Mouse (Mus musculus): Measurements from ENCODE around the gene Gm9376. TPM values are rescaled to one million over a fixed set of nuclear protein-coding genes. Genes with fewer than 3 reads are reported as not detected.
A peak's percentile ranks its signal among the peaks of the same experiment; 100 is the strongest.

Gm9376 gene
- polyA plus RNA-seq (2014; fragmentation: Nextera tagmentation; extraction: Ambion mirVana): not detected in 2 replicates

- WGBS: 92% methylated on average over 2 of the region's 2 CpGs
- H3K4me3 ChIP-seq (ENCODE audit: low read depth, low read length): no peak within 1 kb of the TSS
- H3K4me2 ChIP-seq (ENCODE audit: low read length): no peak within 1 kb of the TSS
- no peaks in the 10 kb centered on the region for H3K9me3 ChIP-seq (replicated peaks; ENCODE audit: control insufficient read depth, low read length)
- ATAC-seq (no peak), DNase-seq (ENCODE audit: low spot score) (no peak)
- no peaks in the 10 kb centered on the region for H3K27me3 ChIP-seq (replicated peaks; ENCODE audit: control insufficient read depth, insufficient read depth, low read length)
- no peak within 1 kb of the TSS for H3K27ac ChIP-seq (ENCODE audit: low read depth, low read length)
- H3K36me3 ChIP-seq (ENCODE audit: control insufficient read depth, insufficient read depth, low read length): no peaks in the 10 kb centered on the region
- no peaks in the 10 kb centered on the region for H3K4me1 ChIP-seq (ENCODE audit: control insufficient read depth, insufficient read depth, low read length)
- no peak within 1 kb of the TSS for H3K9ac ChIP-seq (ENCODE audit: low read length)
Observed at GRCm38 (mm10) chr14:118266660-118267059, at the start of gene Gm9376. TSS of gene Gm9376 (plus strand) at chr14:118266960.

GRCm38 (mm10) chr14:118220885-118221284, 45.9 kb upstream of the Gm9376 start:
- H3K4me2 ChIP-seq (ENCODE audit: low read length): no peak overlapping the region
- ATAC-seq: no peak
- no peaks in the 10 kb centered on the region for H3K36me3 ChIP-seq (ENCODE audit: control insufficient read depth, insufficient read depth, low read length)
- peaks cover 25% of the 10 kb centered on the region for H3K27me3 ChIP-seq (replicated peaks; ENCODE audit: control insufficient read depth, insufficient read depth, low read length)
- H3K4me3 ChIP-seq (ENCODE audit: low read depth, low read length): no peak overlapping the region
- H3K9ac ChIP-seq (ENCODE audit: low read length): no peak overlapping the region
- H3K4me1 ChIP-seq (ENCODE audit: control insufficient read depth, insufficient read depth, low read length): peaks cover 4% of the 10 kb centered on the region
- H3K9me3 ChIP-seq (replicated peaks; ENCODE audit: control insufficient read depth, low read length): no peaks in the 10 kb centered on the region
- DNase-seq (ENCODE audit: low spot score): no peak
- H3K27ac ChIP-seq (ENCODE audit: low read depth, low read length): no peak overlapping the region
- WGBS: 97% methylated on average over 1 of the region's 1 CpGs

- DNase-seq (ENCODE audit: low spot score) (no peak), ATAC-seq (no peak)
- H3K9ac ChIP-seq (ENCODE audit: low read length): no peak overlapping the region
- H3K36me3 ChIP-seq (ENCODE audit: control insufficient read depth, insufficient read depth, low read length): no peaks in the 10 kb centered on the region
- peaks cover 28% of the 10 kb centered on the region for H3K27me3 ChIP-seq (replicated peaks; ENCODE audit: control insufficient read depth, insufficient read depth, low read length)
- peak overlapping the region; percentile 46 for H3K4me2 ChIP-seq (ENCODE audit: low read length)
- H3K9me3 ChIP-seq (replicated peaks; ENCODE audit: control insufficient read depth, low read length): no peaks in the 10 kb centered on the region
- 0 out of 2 replicates have a peak overlapping the region, but pooled peaks have one; percentile 2 for H3K4me3 ChIP-seq (ENCODE audit: low read depth, low read length)
- 45% methylated on average over 16 of the region's 16 CpGs for WGBS
- H3K4me1 ChIP-seq (ENCODE audit: control insufficient read depth, insufficient read depth, low read length): peaks cover 29% of the 10 kb centered on the region
- H3K27ac ChIP-seq (ENCODE audit: low read depth, low read length): no peak overlapping the region
Observed at GRCm38 (mm10) chr14:118225061-118225743, 41.6 kb upstream of the Gm9376 start.

- Histone ChIP-seq H3K9ac (ENCODE audit: low read length) (no peak overlapping the region), H3K27me3 (replicated peaks; ENCODE audit: control insufficient read depth, insufficient read depth, low read length) (peaks cover 28% of the 10 kb centered on the region), H3K4me3 (ENCODE audit: low read depth, low read length) (peak overlapping the region; percentile 2; the same call in 1 of the 2 replicates)
Observed at GRCm38 (mm10) chr14:118225911-118226310, 40.8 kb upstream of the Gm9376 start.

DNA sequence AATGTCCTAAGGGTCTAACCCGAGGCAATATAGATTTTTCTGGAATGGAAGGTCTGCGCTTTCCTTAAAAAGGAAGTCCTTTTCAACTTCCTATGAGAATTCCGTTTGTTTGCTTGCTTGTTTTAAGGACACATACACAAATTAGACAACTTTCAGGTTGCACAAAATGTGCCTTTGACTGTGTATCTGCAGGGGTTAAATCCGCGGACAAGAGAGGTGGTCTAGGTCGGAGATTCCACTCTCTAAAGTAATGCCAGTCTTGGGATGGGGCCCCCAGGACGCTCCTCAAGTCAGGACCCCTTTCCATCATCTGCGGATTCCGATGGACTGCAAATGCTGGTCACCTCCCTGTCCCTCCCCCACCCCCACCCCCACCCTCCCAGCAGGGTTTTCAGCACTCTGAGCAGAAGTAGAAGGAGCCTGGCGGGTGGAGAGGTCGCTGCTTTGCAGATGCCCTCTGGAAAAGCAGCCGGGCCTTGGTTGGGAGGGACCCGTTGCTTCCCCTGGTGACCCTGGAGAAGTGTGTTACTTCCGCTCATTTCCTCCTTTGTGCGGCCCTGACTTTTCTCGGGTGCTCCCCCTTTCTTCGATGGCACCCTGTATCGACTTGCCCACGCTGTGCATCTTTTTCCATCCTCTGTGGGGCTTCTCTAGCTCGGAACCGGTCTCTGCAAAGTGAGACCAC, 40.1 kb upstream of the Gm9376 start:
- ATAC-seq (no peak), DNase-seq (ENCODE audit: low spot score) (no peak)
- Histone ChIP-seq H3K4me2 (ENCODE audit: low read length) (peak overlapping the region; percentile 46), H3K36me3 (ENCODE audit: control insufficient read depth, insufficient read depth, low read length) (no peaks in the 10 kb centered on the region), H3K4me1 (ENCODE audit: control insufficient read depth, insufficient read depth, low read length) (peaks cover 29% of the 10 kb centered on the region), H3K4me3 (ENCODE audit: low read depth, low read length) (0 out of 2 replicates have a peak overlapping the region, but pooled peaks have one; percentile 2), H3K9me3 (replicated peaks; ENCODE audit: control insufficient read depth, low read length) (no peaks in the 10 kb centered on the region), H3K27me3 (replicated peaks; ENCODE audit: control insufficient read depth, insufficient read depth, low read length) (peaks cover 28% of the 10 kb centered on the region), H3K27ac (ENCODE audit: low read depth, low read length) (no peak overlapping the region), H3K9ac (ENCODE audit: low read length) (no peak overlapping the region)
- 3% methylated on average over 21 of the region's 21 CpGs for WGBS

More at GRCm38 (mm10) chr14:118225911-118226310, 40.8 kb upstream of the Gm9376 start:
- peak; percentile 87 for DNase-seq (ENCODE audit: low spot score)
- ATAC-seq: peak; percentile 45
- H3K4me2 ChIP-seq (ENCODE audit: low read length): peak overlapping the region; percentile 46
- H3K36me3 ChIP-seq (ENCODE audit: control insufficient read depth, insufficient read depth, low read length): no peaks in the 10 kb centered on the region
- under 1% methylated on average over 21 of the region's 21 CpGs for WGBS
- H3K9me3 ChIP-seq (replicated peaks; ENCODE audit: control insufficient read depth, low read length): no peaks in the 10 kb centered on the region
- H3K4me1 ChIP-seq (ENCODE audit: control insufficient read depth, insufficient read depth, low read length): peaks cover 29% of the 10 kb centered on the region
- no peak overlapping the region for H3K27ac ChIP-seq (ENCODE audit: low read depth, low read length)

DNA sequence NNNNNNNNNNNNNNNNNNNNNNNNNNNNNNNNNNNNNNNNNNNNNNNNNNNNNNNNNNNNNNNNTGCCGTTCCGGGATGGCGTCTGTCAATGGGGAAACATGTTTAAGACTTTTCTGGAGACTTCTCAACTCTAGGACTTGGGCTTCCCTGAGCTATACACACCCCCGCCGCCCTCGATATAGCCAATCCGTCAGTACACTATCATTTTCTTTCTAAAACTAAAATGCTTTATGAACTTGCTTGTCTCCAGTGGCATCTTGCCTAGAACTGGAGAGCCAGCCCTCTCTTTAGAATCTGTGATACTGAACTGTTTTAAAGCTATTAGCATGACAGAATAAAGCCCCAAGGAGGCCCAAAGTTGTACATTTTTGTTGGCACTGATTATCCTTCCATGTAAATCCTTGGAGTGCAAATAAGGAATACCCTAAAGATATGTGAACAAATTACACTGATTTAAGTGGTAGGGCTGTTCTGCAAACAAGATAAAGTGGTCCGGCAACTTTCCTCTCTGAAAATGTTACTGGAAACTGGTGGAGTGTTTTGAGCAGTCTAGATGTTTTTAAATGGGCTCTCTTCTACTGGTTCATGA, 34.3 kb upstream of the Gm9376 start:
- ATAC-seq (no peak), DNase-seq (ENCODE audit: low spot score) (peak; percentile 70)
- Histone ChIP-seq H3K4me1 (ENCODE audit: control insufficient read depth, insufficient read depth, low read length) (peaks cover 16% of the 10 kb centered on the region), H3K36me3 (ENCODE audit: control insufficient read depth, insufficient read depth, low read length) (no peaks in the 10 kb centered on the region), H3K27ac (ENCODE audit: low read depth, low read length) (peak overlapping the region; percentile 31), H3K27me3 (replicated peaks; ENCODE audit: control insufficient read depth, insufficient read depth, low read length) (no peaks in the 10 kb centered on the region), H3K4me3 (ENCODE audit: low read depth, low read length) (peak overlapping the region; percentile 25), H3K9ac (ENCODE audit: low read length) (peak overlapping the region; percentile 47; the same call in 1 of the 2 replicates), H3K9me3 (replicated peaks; ENCODE audit: control insufficient read depth, low read length) (no peaks in the 10 kb centered on the region), H3K4me2 (ENCODE audit: low read length) (peak overlapping the region; percentile 50)
- WGBS: 2% methylated on average over 8 of the region's 8 CpGs

GRCm38 (mm10) chr14:118233786-118234540, 32.8 kb upstream of the Gm9376 start:
- H3K4me1 ChIP-seq (ENCODE audit: control insufficient read depth, insufficient read depth, low read length): peaks cover 3% of the 10 kb centered on the region; the same call in 1 of the 2 replicates
- H3K27me3 ChIP-seq (replicated peaks; ENCODE audit: control insufficient read depth, insufficient read depth, low read length): no peaks in the 10 kb centered on the region
- ATAC-seq (no peak), DNase-seq (ENCODE audit: low spot score) (peak; percentile 23)
- no peaks in the 10 kb centered on the region for H3K9me3 ChIP-seq (replicated peaks; ENCODE audit: control insufficient read depth, low read length)
- peak overlapping the region; percentile 68 for H3K4me3 ChIP-seq (ENCODE audit: low read depth, low read length)
- H3K36me3 ChIP-seq (ENCODE audit: control insufficient read depth, insufficient read depth, low read length): no peaks in the 10 kb centered on the region
- H3K9ac ChIP-seq (ENCODE audit: low read length): peak overlapping the region; percentile 89
- peak overlapping the region; percentile 82; the same call in 1 of the 2 replicates for H3K27ac ChIP-seq (ENCODE audit: low read depth, low read length)
- WGBS: 2% methylated on average over 26 of the region's 26 CpGs
- peak overlapping the region; percentile 87 for H3K4me2 ChIP-seq (ENCODE audit: low read length)

GRCm38 (mm10) chr14:118234541-118235210, 32.1 kb upstream of the Gm9376 start:
- Histone ChIP-seq H3K4me2 (ENCODE audit: low read length) (peak overlapping the region; percentile 87), H3K36me3 (ENCODE audit: control insufficient read depth, insufficient read depth, low read length) (no peaks in the 10 kb centered on the region), H3K27ac (ENCODE audit: low read depth, low read length) (peak overlapping the region; percentile 82), H3K27me3 (replicated peaks; ENCODE audit: control insufficient read depth, insufficient read depth, low read length) (peaks cover 6% of the 10 kb centered on the region), H3K4me1 (ENCODE audit: control insufficient read depth, insufficient read depth, low read length) (peaks cover 3% of the 10 kb centered on the region; the same call in 1 of the 2 replicates), H3K9me3 (replicated peaks; ENCODE audit: control insufficient read depth, low read length) (no peaks in the 10 kb centered on the region), H3K9ac (ENCODE audit: low read length) (peak overlapping the region; percentile 89), H3K4me3 (ENCODE audit: low read depth, low read length) (peak overlapping the region; percentile 68)
- ATAC-seq (no peak), DNase-seq (ENCODE audit: low spot score) (peak; percentile 61)
- WGBS: 0% methylated on average over 49 of the region's 84 CpGs

Data from forebrain, embryonic 14.5 days (tissue).